Mouse (Mus musculus) heart, embryonic 11.5 days (tissue): ENCODE data around the gene Vegfb. TPM values are rescaled to one million over a fixed set of nuclear protein-coding genes. Genes with fewer than 3 reads are reported as not detected.

Experiments
- ATAC-seq: fragments of 200-750 bp; cut with Nextera tagmentation; replicated peaks from 2 replicates; pipeline ENCODE4 v1.8.0; 2017; ENCODE audit warnings: moderate library complexity; ENCODE audit not compliant: insufficient number of reproducible peaks, low FRiP score, low TSS enrichment
- H3K27ac ChIP-seq: fragments of 300-500 bp; sonication (generic); 2 replicates; pipeline ENCODE4 v1.5.1; 2014; ENCODE audit warnings: mild to moderate bottlenecking, low read depth, low read length
- H3K27me3 ChIP-seq: fragments of 300-500 bp; sonication (generic); 2 replicates; pipeline ENCODE4 v1.6.1; 2014; ENCODE audit warnings: mild to moderate bottlenecking, low read length, mixed read lengths; ENCODE audit not compliant: control insufficient read depth, insufficient read depth
- H3K36me3 ChIP-seq: fragments of 300-500 bp; sonication (generic); 2 replicates; pipeline ENCODE4 v1.6.1; 2014; ENCODE audit warnings: mild to moderate bottlenecking, low read length, moderate library complexity, mixed read lengths; ENCODE audit not compliant: control insufficient read depth, insufficient read depth
- H3K4me1 ChIP-seq: fragments of 300-500 bp; sonication (generic); 2 replicates; pipeline ENCODE4 v1.6.1; 2014; ENCODE audit warnings: low read length; ENCODE audit not compliant: control insufficient read depth, insufficient read depth
- H3K4me2 ChIP-seq: fragments of 300-500 bp; sonication (generic); 2 replicates; pipeline ENCODE4 v1.6.1; 2014; ENCODE audit warnings: mild to moderate bottlenecking, moderate library complexity
- H3K4me3 ChIP-seq: fragments of 300-500 bp; sonication (generic); 2 replicates; pipeline ENCODE4 v1.5.1; 2014; ENCODE audit warnings: low read depth, low read length
- H3K9ac ChIP-seq: fragments of 300-500 bp; sonication (generic); 2 replicates; pipeline ENCODE4 v1.6.1; 2014; ENCODE audit warnings: mild to moderate bottlenecking, low read depth, low read length, moderate library complexity
- H3K9me3 ChIP-seq: fragments of 300-500 bp; sonication (generic); replicated peaks from 2 replicates; pipeline ENCODE4 v1.6.1; 2016; ENCODE audit warnings: low read length; ENCODE audit not compliant: control insufficient read depth
- WGBS: fragments of 180-500 bp; shearing (Covaris S2); extraction: QIAGEN DNeasy Blood & Tissue Kit; methylation state at CpG from one replicate; pipeline ENCODE4 v1.1.7; 2014; ENCODE audit not compliant: insufficient replicate concordance; 5-methylcytosine and 5-hydroxymethylcytosine counted together
- polyA plus RNA-seq: library from polyadenylated mRNA; unstranded; fragments of >200 nt; fragmentation: Nextera tagmentation; extraction: Ambion mirVana; gene quantifications from 2 replicates; pipeline ENCODE4 v1.2.1, GENCODE M21; 2014

The Vegfb gene
- 76.9 and 79.1 TPM in 2 replicates for polyA plus RNA-seq

- WGBS = under 1% methylated on average over 75 of the region's 85 CpGs
- H3K4me3 ChIP-seq = peak within 1 kb of the TSS; percentile 90
Measured at GRCm38 (mm10) chr19:6987061-6987903, at the start of gene Vegfb. Vegfb (minus strand) TSS chr19:6987651.

GRCm38 (mm10) chr19:7034006-7034405 is 46.6 kb upstream of the Vegfb start:
- H3K27me3 ChIP-seq = no peaks in the 10 kb centered on the region
- no peak overlapping the region for H3K27ac ChIP-seq
- H3K4me1 ChIP-seq = peaks cover 15% of the 10 kb centered on the region
- no peak overlapping the region for H3K4me2 ChIP-seq
- no peaks in the 10 kb centered on the region for H3K9me3 ChIP-seq
- no peak for ATAC-seq
- 90% methylated on average over 5 of the region's 5 CpGs for WGBS
- peaks cover 46% of the 10 kb centered on the region for H3K36me3 ChIP-seq
- H3K4me3 ChIP-seq = no peak overlapping the region
- H3K9ac ChIP-seq = no peak overlapping the region

More at GRCm38 (mm10) chr19:6987061-6987903, at the start of gene Vegfb:
- peak within 1 kb of the TSS; percentile 96 for H3K9ac ChIP-seq
- peak within 1 kb of the TSS; percentile 90 for H3K4me2 ChIP-seq
- no peaks in the 10 kb centered on the region for H3K27me3 ChIP-seq
- H3K9me3 ChIP-seq = no peaks in the 10 kb centered on the region
- H3K4me1 ChIP-seq = peaks cover 16% of the 10 kb centered on the region
- peaks cover 22% of the 10 kb centered on the region for H3K36me3 ChIP-seq
- H3K27ac ChIP-seq = peak within 1 kb of the TSS; percentile 98
- ATAC-seq = peak; percentile 41

- Histone ChIP-seq H3K4me2 (no peak overlapping the region), H3K27me3 (no peaks in the 10 kb centered on the region), H3K9me3 (no peaks in the 10 kb centered on the region), H3K36me3 (peaks cover 68% of the 10 kb centered on the region), H3K27ac (no peak overlapping the region), H3K9ac (no peak overlapping the region), H3K4me3 (no peak overlapping the region), H3K4me1 (no peaks in the 10 kb centered on the region)
- no peak for ATAC-seq
- 91% methylated on average over 5 of the region's 5 CpGs for WGBS
Measured at GRCm38 (mm10) chr19:7029531-7029930, 42.1 kb upstream of the Vegfb start.

- H3K36me3 ChIP-seq = peaks cover 37% of the 10 kb centered on the region
Measured at GRCm38 (mm10) chr19:7020224-7020641, 32.8 kb upstream of the Vegfb start.

GRCm38 (mm10) chr19:7019191-7019590 is 31.7 kb upstream of the Vegfb start, which contains the start of gene Fermt3:
Fermt3 (minus strand) TSS chr19:7019469.
- 55% methylated on average over 5 of the region's 5 CpGs for WGBS
- peak within 1 kb of the TSS; percentile 37; the same call in 1 of the 2 replicates for H3K4me2 ChIP-seq
- ATAC-seq = peak; percentile 37
- H3K27ac ChIP-seq = peak within 1 kb of the TSS; percentile 66
- H3K4me3 ChIP-seq = peak within 1 kb of the TSS; percentile 21; the same call in 1 of the 2 replicates
- H3K4me1 ChIP-seq = peaks cover 16% of the 10 kb centered on the region
- H3K9ac ChIP-seq = peak within 1 kb of the TSS; percentile 64; the same call in 1 of the 2 replicates
- H3K36me3 ChIP-seq = peaks cover 28% of the 10 kb centered on the region
- H3K9me3 ChIP-seq = no peaks in the 10 kb centered on the region
- no peaks in the 10 kb centered on the region for H3K27me3 ChIP-seq

More at GRCm38 (mm10) chr19:7020224-7020641, 32.8 kb upstream of the Vegfb start:
- Histone ChIP-seq H3K9ac (no peak overlapping the region), H3K4me2 (no peak overlapping the region), H3K4me3 (no peak overlapping the region), H3K9me3 (no peaks in the 10 kb centered on the region), H3K27me3 (no peaks in the 10 kb centered on the region), H3K4me1 (peaks cover 16% of the 10 kb centered on the region), H3K27ac (no peak overlapping the region)
- WGBS = 45% methylated on average over 3 of the region's 3 CpGs
- 0 out of 2 replicates have a peak, but pooled peaks have one; percentile 55 for ATAC-seq

GRCm38 (mm10) chr19:7018546-7018945 is 31.1 kb upstream of the Vegfb start:
- no peak for ATAC-seq
- WGBS = 85% methylated on average over 11 of the region's 11 CpGs
- Histone ChIP-seq H3K36me3 (peaks cover 26% of the 10 kb centered on the region), H3K9me3 (no peaks in the 10 kb centered on the region), H3K4me2 (peak overlapping the region; percentile 37; the same call in 1 of the 2 replicates), H3K27ac (peak overlapping the region; percentile 66), H3K27me3 (no peaks in the 10 kb centered on the region), H3K9ac (peak overlapping the region; percentile 64; the same call in 1 of the 2 replicates), H3K4me3 (no peak overlapping the region; the same call in 1 of the 2 replicates), H3K4me1 (peaks cover 16% of the 10 kb centered on the region)

- Histone ChIP-seq H3K4me3 (no peak overlapping the region), H3K4me1 (peaks cover 16% of the 10 kb centered on the region), H3K9ac (peak overlapping the region; percentile 64), H3K27ac (peak overlapping the region; percentile 66), H3K9me3 (no peaks in the 10 kb centered on the region), H3K27me3 (no peaks in the 10 kb centered on the region), H3K36me3 (peaks cover 26% of the 10 kb centered on the region), H3K4me2 (peak overlapping the region; percentile 37; the same call in 1 of the 2 replicates)
- no peak for ATAC-seq
- 57% methylated on average over 12 of the region's 12 CpGs for WGBS
Measured at GRCm38 (mm10) chr19:7017541-7018457, 30.3 kb upstream of the Vegfb start.
